Mouse (Mus musculus): ENCODE measurements around the gene Actrt2. TPM values are rescaled to one million over a fixed set of nuclear protein-coding genes. Genes with fewer than 3 reads are reported as not detected.

The Actrt2 gene
- polyA plus RNA-seq, 1 experiment from 2014 or later: not detected

DNA sequence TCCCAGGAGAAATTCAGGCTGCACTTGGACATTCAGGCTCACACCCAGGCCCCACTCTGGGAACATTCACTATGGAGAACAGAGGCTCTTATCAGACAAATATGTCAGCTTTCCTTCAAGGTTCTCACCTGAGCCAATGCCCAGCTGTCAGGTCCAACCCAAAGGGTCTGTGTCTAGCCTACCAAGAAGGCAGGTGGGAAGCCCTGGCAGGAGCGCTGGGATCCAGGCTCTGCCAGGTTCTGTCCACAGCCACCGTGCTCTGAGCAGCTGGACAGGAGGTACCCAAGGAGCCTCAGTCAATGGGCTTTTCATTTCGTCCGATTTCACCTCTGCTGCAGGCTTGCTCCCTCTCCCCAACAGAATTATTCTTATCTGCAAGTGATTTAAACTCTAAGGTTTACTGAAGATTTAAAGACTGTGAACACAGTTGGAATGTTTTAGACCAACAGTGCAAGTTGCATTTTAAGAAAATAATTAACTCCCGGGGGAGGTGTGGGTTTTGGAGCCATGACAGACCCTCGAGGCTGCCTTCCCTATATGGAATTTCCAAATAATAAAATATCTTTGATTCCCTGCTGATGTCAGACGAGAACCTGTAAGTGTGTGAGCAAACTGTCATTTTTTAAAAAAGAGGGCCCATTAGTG, 35.9 kb upstream of the Actrt2 start:
- Histone ChIP-seq H3K36me3 (ENCODE audit: control insufficient read depth, insufficient read depth, low read length) (no peaks in the 10 kb centered on the region), H3K9ac (replicated peaks; ENCODE audit: low read length) (no peak overlapping the region), H3K4me1 (ENCODE audit: control insufficient read depth, insufficient read depth, low read length) (no peaks in the 10 kb centered on the region), H3K4me2 (ENCODE audit: low read length) (no peak overlapping the region), H3K9me3 (ENCODE audit: control insufficient read depth, low read length) (no peaks in the 10 kb centered on the region), H3K4me3 (replicated peaks; ENCODE audit: low read depth, low read length) (no peak overlapping the region), H3K27ac (replicated peaks; ENCODE audit: low read depth, low read length) (no peak overlapping the region), H3K27me3 (ENCODE audit: control insufficient read depth, insufficient read depth, low read length) (no peaks in the 10 kb centered on the region)
- ATAC-seq (ENCODE audit: low FRiP score, low TSS enrichment) (no peak), DNase-seq (peak; percentile 30)
- WGBS: 78% methylated on average over 7 of the region's 7 CpGs

DNA sequence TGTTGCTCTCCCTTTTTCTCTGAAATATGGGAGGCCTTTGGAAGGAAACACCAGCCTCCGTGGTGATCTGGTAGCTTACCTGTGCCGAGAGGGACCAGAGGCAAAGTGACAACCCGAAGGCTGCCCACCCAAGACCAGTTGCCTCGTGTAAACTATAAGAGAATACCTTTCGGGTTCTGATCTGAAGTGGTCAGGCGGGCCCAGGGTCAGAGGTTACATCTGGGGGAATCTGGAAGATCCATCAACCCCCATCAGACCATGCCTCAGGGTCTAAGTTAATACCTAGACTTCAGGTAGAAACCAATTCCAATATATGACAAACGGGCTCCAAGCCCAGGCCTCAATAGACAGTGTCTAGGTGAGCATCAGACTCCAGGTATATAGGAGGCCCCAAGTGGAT, 35.3 kb upstream of the Actrt2 start:
- H3K27me3 ChIP-seq (ENCODE audit: control insufficient read depth, insufficient read depth, low read length): no peaks in the 10 kb centered on the region
- no peak overlapping the region for H3K27ac ChIP-seq (replicated peaks; ENCODE audit: low read depth, low read length)
- peaks cover 4% of the 10 kb centered on the region; the same call in 1 of the 2 replicates for H3K4me1 ChIP-seq (ENCODE audit: control insufficient read depth, insufficient read depth, low read length)
- ATAC-seq (ENCODE audit: low FRiP score, low TSS enrichment): no peak
- no peak for DNase-seq
- H3K9me3 ChIP-seq (ENCODE audit: control insufficient read depth, low read length): no peaks in the 10 kb centered on the region
- H3K4me2 ChIP-seq (ENCODE audit: low read length): no peak overlapping the region
- H3K4me3 ChIP-seq (replicated peaks; ENCODE audit: low read depth, low read length): no peak overlapping the region
- no peak overlapping the region for H3K9ac ChIP-seq (replicated peaks; ENCODE audit: low read length)
- WGBS: 86% methylated on average over 7 of the region's 7 CpGs
- H3K36me3 ChIP-seq (ENCODE audit: control insufficient read depth, insufficient read depth, low read length): no peaks in the 10 kb centered on the region

GRCm38 (mm10) chr4:154702186-154702585, 34.5 kb upstream of the Actrt2 start:
- 64% methylated on average over 6 of the region's 6 CpGs for WGBS
- no peaks in the 10 kb centered on the region for H3K27me3 ChIP-seq (ENCODE audit: control insufficient read depth, insufficient read depth, low read length)
- H3K4me2 ChIP-seq (ENCODE audit: low read length): no peak overlapping the region
- no peak overlapping the region for H3K9ac ChIP-seq (replicated peaks; ENCODE audit: low read length)
- DNase-seq (no peak), ATAC-seq (ENCODE audit: low FRiP score, low TSS enrichment) (no peak)
- H3K4me1 ChIP-seq (ENCODE audit: control insufficient read depth, insufficient read depth, low read length): peaks cover 4% of the 10 kb centered on the region; the same call in 1 of the 2 replicates
- no peak overlapping the region for H3K27ac ChIP-seq (replicated peaks; ENCODE audit: low read depth, low read length)
- no peaks in the 10 kb centered on the region for H3K9me3 ChIP-seq (ENCODE audit: control insufficient read depth, low read length)
- no peak overlapping the region for H3K4me3 ChIP-seq (replicated peaks; ENCODE audit: low read depth, low read length)
- no peaks in the 10 kb centered on the region for H3K36me3 ChIP-seq (ENCODE audit: control insufficient read depth, insufficient read depth, low read length)

DNA sequence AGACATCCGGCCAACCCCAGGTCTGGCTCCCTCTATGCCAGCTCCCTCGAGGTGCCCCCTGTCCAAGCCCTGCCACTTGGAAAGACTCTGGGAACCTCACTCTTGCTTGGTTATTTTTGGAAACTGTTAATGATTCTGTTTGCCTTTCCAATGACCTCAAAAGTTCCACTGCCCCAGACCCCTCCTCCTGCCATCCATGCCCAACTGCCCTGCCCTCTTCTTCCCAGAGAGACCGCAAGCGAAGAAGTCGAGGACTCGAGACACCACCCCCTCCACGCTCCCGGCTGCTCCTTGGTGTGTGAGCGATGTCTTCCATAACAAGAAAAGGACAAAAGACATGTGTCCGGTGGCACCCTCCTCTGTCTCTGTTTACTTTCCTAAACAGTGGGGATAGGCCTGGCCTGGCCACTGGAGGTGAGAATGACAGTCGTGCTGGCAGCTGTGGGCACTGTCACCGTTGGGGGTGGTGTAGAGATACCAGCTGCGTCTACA, 33.3 kb upstream of the Actrt2 start:
- Histone ChIP-seq H3K36me3 (ENCODE audit: control insufficient read depth, insufficient read depth, low read length) (no peaks in the 10 kb centered on the region), H3K4me3 (replicated peaks; ENCODE audit: low read depth, low read length) (no peak overlapping the region), H3K27ac (replicated peaks; ENCODE audit: low read depth, low read length) (no peak overlapping the region), H3K9ac (replicated peaks; ENCODE audit: low read length) (no peak overlapping the region), H3K9me3 (ENCODE audit: control insufficient read depth, low read length) (no peaks in the 10 kb centered on the region), H3K4me1 (ENCODE audit: control insufficient read depth, insufficient read depth, low read length) (peaks cover 4% of the 10 kb centered on the region; the same call in 1 of the 2 replicates), H3K27me3 (ENCODE audit: control insufficient read depth, insufficient read depth, low read length) (no peaks in the 10 kb centered on the region), H3K4me2 (ENCODE audit: low read length) (no peak overlapping the region)
- ATAC-seq (ENCODE audit: low FRiP score, low TSS enrichment): no peak
- DNase-seq: no peak
- WGBS: 88% methylated on average over 13 of the region's 13 CpGs

DNA sequence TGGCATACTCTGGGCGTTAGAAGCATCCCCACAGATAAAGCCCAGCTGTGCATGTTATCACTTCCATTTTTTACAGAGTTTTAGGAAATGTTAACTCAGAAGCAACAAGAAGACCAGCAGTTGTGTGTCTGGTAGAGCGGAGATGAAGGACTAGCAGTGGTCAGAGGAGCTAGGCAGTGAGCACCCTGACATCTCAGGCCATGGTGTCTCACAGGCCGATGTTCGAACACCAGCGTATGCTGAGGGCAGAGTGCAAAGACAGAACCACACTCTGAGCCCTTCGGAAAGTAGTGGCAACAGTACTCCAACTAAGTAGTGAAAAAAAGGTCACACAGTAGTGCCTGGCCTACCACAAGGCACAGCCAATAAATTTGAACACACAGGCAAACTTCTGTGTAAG, 32.8 kb upstream of the Actrt2 start:
- H3K9ac ChIP-seq (replicated peaks; ENCODE audit: low read length): no peak overlapping the region
- no peaks in the 10 kb centered on the region for H3K9me3 ChIP-seq (ENCODE audit: control insufficient read depth, low read length)
- no peak overlapping the region for H3K4me3 ChIP-seq (replicated peaks; ENCODE audit: low read depth, low read length)
- DNase-seq (no peak), ATAC-seq (ENCODE audit: low FRiP score, low TSS enrichment) (no peak)
- H3K27ac ChIP-seq (replicated peaks; ENCODE audit: low read depth, low read length): no peak overlapping the region
- no peaks in the 10 kb centered on the region for H3K36me3 ChIP-seq (ENCODE audit: control insufficient read depth, insufficient read depth, low read length)
- H3K27me3 ChIP-seq (ENCODE audit: control insufficient read depth, insufficient read depth, low read length): no peaks in the 10 kb centered on the region
- H3K4me2 ChIP-seq (ENCODE audit: low read length): no peak overlapping the region
- WGBS: 95% methylated on average over 6 of the region's 6 CpGs
- H3K4me1 ChIP-seq (ENCODE audit: control insufficient read depth, insufficient read depth, low read length): peaks cover 4% of the 10 kb centered on the region; the same call in 1 of the 2 replicates

GRCm38 (mm10) chr4:154699236-154699635, 31.6 kb upstream of the Actrt2 start:
- H3K9ac ChIP-seq (replicated peaks; ENCODE audit: low read length): no peak overlapping the region
- no peaks in the 10 kb centered on the region for H3K27me3 ChIP-seq (ENCODE audit: control insufficient read depth, insufficient read depth, low read length)
- no peak overlapping the region for H3K4me3 ChIP-seq (replicated peaks; ENCODE audit: low read depth, low read length)
- H3K9me3 ChIP-seq (ENCODE audit: control insufficient read depth, low read length): no peaks in the 10 kb centered on the region
- ATAC-seq (ENCODE audit: low FRiP score, low TSS enrichment) (no peak), DNase-seq (no peak)
- H3K4me1 ChIP-seq (ENCODE audit: control insufficient read depth, insufficient read depth, low read length): peaks cover 4% of the 10 kb centered on the region; the same call in 1 of the 2 replicates
- H3K27ac ChIP-seq (replicated peaks; ENCODE audit: low read depth, low read length): no peak overlapping the region
- no peak overlapping the region for H3K4me2 ChIP-seq (ENCODE audit: low read length)
- 92% methylated on average over 8 of the region's 8 CpGs for WGBS
- no peaks in the 10 kb centered on the region for H3K36me3 ChIP-seq (ENCODE audit: control insufficient read depth, insufficient read depth, low read length)

GRCm38 (mm10) chr4:154698631-154699030, 31.0 kb upstream of the Actrt2 start:
- H3K36me3 ChIP-seq (ENCODE audit: control insufficient read depth, insufficient read depth, low read length): no peaks in the 10 kb centered on the region
- H3K4me1 ChIP-seq (ENCODE audit: control insufficient read depth, insufficient read depth, low read length): peaks cover 4% of the 10 kb centered on the region; the same call in 1 of the 2 replicates
- H3K27ac ChIP-seq (replicated peaks; ENCODE audit: low read depth, low read length): no peak overlapping the region
- H3K4me3 ChIP-seq (replicated peaks; ENCODE audit: low read depth, low read length): no peak overlapping the region
- H3K9ac ChIP-seq (replicated peaks; ENCODE audit: low read length): no peak overlapping the region
- no peak overlapping the region for H3K4me2 ChIP-seq (ENCODE audit: low read length)
- H3K27me3 ChIP-seq (ENCODE audit: control insufficient read depth, insufficient read depth, low read length): no peaks in the 10 kb centered on the region
- 100% methylated on average over 1 of the region's 1 CpGs for WGBS
- DNase-seq (no peak), ATAC-seq (ENCODE audit: low FRiP score, low TSS enrichment) (no peak)
- H3K9me3 ChIP-seq (ENCODE audit: control insufficient read depth, low read length): no peaks in the 10 kb centered on the region

DNA sequence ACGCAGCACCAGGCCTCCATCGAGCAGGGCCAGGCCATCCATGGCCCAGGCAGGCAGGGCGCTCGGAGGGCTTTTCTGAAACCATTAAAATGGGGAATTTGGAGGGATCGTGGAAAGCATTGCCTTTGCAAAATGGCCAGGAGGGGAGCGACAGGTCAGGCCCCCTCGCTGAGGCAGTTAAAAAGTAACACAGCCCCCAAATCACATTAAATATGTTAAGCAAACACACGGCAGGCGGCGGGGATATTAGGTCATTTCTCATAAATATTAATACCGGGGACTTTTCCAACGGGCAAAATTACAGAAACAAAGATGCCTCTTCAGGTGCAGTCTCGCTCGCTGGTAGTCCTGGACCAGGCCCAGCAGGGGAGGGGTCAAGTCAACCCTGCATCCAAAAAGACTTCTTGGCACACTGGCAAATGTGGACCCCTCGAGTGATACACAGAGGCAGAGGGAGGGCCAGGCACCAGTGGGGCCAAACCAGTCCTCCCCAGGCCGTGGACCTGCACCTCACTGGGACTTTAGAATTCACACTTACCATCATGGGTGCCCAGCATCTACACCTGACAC, 30.4 kb upstream of the Actrt2 start:
- no peak for ATAC-seq (ENCODE audit: low FRiP score, low TSS enrichment)
- H3K27ac ChIP-seq (replicated peaks; ENCODE audit: low read depth, low read length): no peak overlapping the region

DNA sequence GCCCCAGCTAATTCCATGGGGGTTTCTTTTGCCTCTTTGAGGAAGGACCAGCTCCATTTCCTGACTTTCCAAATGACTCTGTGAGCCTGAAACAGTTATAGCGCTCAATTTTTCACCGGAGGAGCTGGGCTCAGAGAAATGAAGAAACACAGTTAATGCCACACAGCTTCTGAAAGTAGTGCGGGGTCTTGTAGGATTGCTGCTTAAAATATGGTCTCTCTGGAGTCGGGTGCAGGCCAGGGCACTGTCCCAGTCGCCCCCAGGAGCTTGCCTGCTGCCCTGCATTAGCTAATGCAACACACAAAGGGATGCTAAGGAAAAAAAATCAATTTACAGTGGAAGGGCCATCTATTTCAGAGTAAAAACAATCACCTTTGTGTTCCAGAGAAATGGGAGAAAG, 29.8 kb upstream of the Actrt2 start:
- H3K9ac ChIP-seq (replicated peaks; ENCODE audit: low read length): no peak overlapping the region
- ATAC-seq (ENCODE audit: low FRiP score, low TSS enrichment) (no peak), DNase-seq (no peak)
- no peak overlapping the region for H3K27ac ChIP-seq (replicated peaks; ENCODE audit: low read depth, low read length)
- H3K36me3 ChIP-seq (ENCODE audit: control insufficient read depth, insufficient read depth, low read length): no peaks in the 10 kb centered on the region
- no peak overlapping the region for H3K4me2 ChIP-seq (ENCODE audit: low read length)
- no peaks in the 10 kb centered on the region for H3K27me3 ChIP-seq (ENCODE audit: control insufficient read depth, insufficient read depth, low read length)
- H3K9me3 ChIP-seq (ENCODE audit: control insufficient read depth, low read length): no peaks in the 10 kb centered on the region
- WGBS: 78% methylated on average over 5 of the region's 5 CpGs
- peaks cover 4% of the 10 kb centered on the region; the same call in 1 of the 2 replicates for H3K4me1 ChIP-seq (ENCODE audit: control insufficient read depth, insufficient read depth, low read length)
- H3K4me3 ChIP-seq (replicated peaks; ENCODE audit: low read depth, low read length): no peak overlapping the region

More for the DNA sequence above, 30.4 kb upstream of the Actrt2 start:
- peak; percentile 9 for DNase-seq
- 54% methylated on average over 16 of the region's 16 CpGs for WGBS
- peaks cover 4% of the 10 kb centered on the region; the same call in 1 of the 2 replicates for H3K4me1 ChIP-seq (ENCODE audit: control insufficient read depth, insufficient read depth, low read length)
- H3K36me3 ChIP-seq (ENCODE audit: control insufficient read depth, insufficient read depth, low read length): no peaks in the 10 kb centered on the region
- H3K27me3 ChIP-seq (ENCODE audit: control insufficient read depth, insufficient read depth, low read length): no peaks in the 10 kb centered on the region
- no peaks in the 10 kb centered on the region for H3K9me3 ChIP-seq (ENCODE audit: control insufficient read depth, low read length)
- no peak overlapping the region for H3K4me2 ChIP-seq (ENCODE audit: low read length)
- H3K9ac ChIP-seq (replicated peaks; ENCODE audit: low read length): no peak overlapping the region
- no peak overlapping the region for H3K4me3 ChIP-seq (replicated peaks; ENCODE audit: low read depth, low read length)
